Mouse (Mus musculus) stomach, postnatal 0 days (tissue): ENCODE data around the gene Tmem183a.

Source experiments
- CTCF ChIP-seq: IDR thresholded peaks from 2 replicates; pipeline ENCODE4 v1.5.1; 2016; ENCODE audit warnings: antibody characterized with exemption, low read depth, mild to moderate bottlenecking, moderate library complexity
- EP300 ChIP-seq: optimal IDR thresholded peaks from 2 replicates; pipeline ENCODE3; 2016; ENCODE audit warnings: antibody characterized with exemption

GRCm38 (mm10) chr1:134385176-134385575 lies 23.4 kb upstream of the Tmem183a start:
- TF ChIP-seq CTCF: no peak
- TF ChIP-seq EP300: no peak
